ENCODE assay signal across 22 mouse cellular contexts in genomic region chr1:40027116-40027620, GRCm38 (mm10). TPM values are rescaled to one million over a fixed set of nuclear protein-coding genes. Genes with fewer than 3 reads are reported as not detected.
A peak's percentile ranks its signal among the peaks of the same experiment; 100 is the strongest.
DNase-seq lines count a peak whose midpoint lies in the region; ATAC-seq and TF ChIP-seq lines count a peak whose summit lies in the region.
"Had no signal": no experiment of that assay in that cellular context is flagged by ENCODE, and none has a peak within 500 bp of the region (broad histone marks: within the 10 kb centered on the region; RNA-seq: fewer than 3 reads in every experiment).

No protein-coding gene starts in this region.

- H3ac ChIP-seq in myocyte (ENCODE audit: control insufficient read depth, insufficient read length), result no peak overlapping the region

- WGBS in kidney, postnatal 0 days, result 76% methylated on average over 7 of the region's 7 CpGs
- 86% methylated on average over 7 of the region's 7 CpGs for WGBS in midbrain, postnatal 0 days
- WGBS in midbrain, embryonic 14.5 days, result 92% methylated on average over 7 of the region's 7 CpGs

- no peaks in the 10 kb centered on the region for H3K79me2 ChIP-seq in myocyte (ENCODE audit: control insufficient read depth, insufficient read depth)

- H3K9ac ChIP-seq in kidney, postnatal 0 days (ENCODE audit: low read depth, low read length), result no peak overlapping the region
- no peak overlapping the region for H3K9ac ChIP-seq in midbrain, postnatal 0 days (replicated peaks; ENCODE audit: low read length, poor library complexity, severe bottlenecking)
- no peak overlapping the region for H3K9ac ChIP-seq in midbrain, embryonic 14.5 days (replicated peaks; ENCODE audit: low read length)
- H3K9ac ChIP-seq: forebrain, embryonic 15.5 days; heart, embryonic 15.5 days; hindbrain, embryonic 13.5 days had no signal

- no peak overlapping the region for H3K4me2 ChIP-seq in kidney, postnatal 0 days (ENCODE audit: low read length)
- H3K4me2 ChIP-seq in midbrain, postnatal 0 days (ENCODE audit: low read depth, low read length, poor library complexity, severe bottlenecking), result no peak overlapping the region
- no peak overlapping the region for H3K4me2 ChIP-seq in midbrain, embryonic 14.5 days (ENCODE audit: low read length)
- no peak overlapping the region for H3K4me2 ChIP-seq in myocyte (ENCODE audit: low read depth)
- H3K4me2 ChIP-seq: forebrain, embryonic 15.5 days; heart, embryonic 11.5 days; heart, embryonic 15.5 days; hindbrain, embryonic 13.5 days had no signal

- no peaks in the 10 kb centered on the region for H3K4me1 ChIP-seq in kidney, postnatal 0 days (replicated peaks; ENCODE audit: insufficient read depth, low read length)
- no peaks in the 10 kb centered on the region for H3K4me1 ChIP-seq in midbrain, postnatal 0 days (ENCODE audit: insufficient read depth, low read length)
- no peaks in the 10 kb centered on the region for H3K4me1 ChIP-seq in midbrain, embryonic 14.5 days (ENCODE audit: control insufficient read depth, insufficient read depth, low read length)
- H3K4me1 ChIP-seq: forebrain, embryonic 15.5 days; heart, embryonic 15.5 days; hindbrain, embryonic 13.5 days had no signal

- H3K27me3 ChIP-seq in kidney, postnatal 0 days (ENCODE audit: insufficient read depth, low read length), result no peaks in the 10 kb centered on the region
- H3K27me3 ChIP-seq in midbrain, postnatal 0 days (ENCODE audit: insufficient read depth, low read length), result no peaks in the 10 kb centered on the region
- no peaks in the 10 kb centered on the region for H3K27me3 ChIP-seq in midbrain, embryonic 14.5 days (ENCODE audit: control insufficient read depth, insufficient read depth, low read length)
- no peaks in the 10 kb centered on the region for H3K27me3 ChIP-seq in myocyte (ENCODE audit: control insufficient read depth, insufficient read depth, insufficient read length)
- H3K27me3 ChIP-seq: CH12.LX; forebrain, embryonic 15.5 days; heart, embryonic 15.5 days; hindbrain, embryonic 13.5 days; Patski had no signal

- no peak overlapping the region for H3K27ac ChIP-seq in kidney, postnatal 0 days
- H3K27ac ChIP-seq in midbrain, postnatal 0 days (ENCODE audit: low read depth, low read length), result no peak overlapping the region
- H3K27ac ChIP-seq in midbrain, embryonic 14.5 days (replicated peaks; ENCODE audit: low read depth, low read length), result no peak overlapping the region
- H3K27ac ChIP-seq: forebrain, embryonic 15.5 days; heart, embryonic 15.5 days; hindbrain, embryonic 13.5 days had no signal

- TF ChIP-seq POLR2A in myocyte (IDR thresholded peaks at IDR 0.05; ENCODE audit: insufficient read length, low read depth), result no peak

- no peak for TF ChIP-seq CTCF in kidney, postnatal 0 days (IDR thresholded peaks at IDR 0.05; ENCODE audit: low read depth)
- TF ChIP-seq CTCF in midbrain, postnatal 0 days (IDR thresholded peaks at IDR 0.05), result no peak

- H3K9me3 ChIP-seq in kidney, postnatal 0 days (replicated peaks; ENCODE audit: low read length), result no peaks in the 10 kb centered on the region
- no peaks in the 10 kb centered on the region for H3K9me3 ChIP-seq in midbrain, postnatal 0 days (ENCODE audit: low read length)
- H3K9me3 ChIP-seq in midbrain, embryonic 14.5 days (ENCODE audit: control insufficient read depth, low read length), result no peaks in the 10 kb centered on the region
- H3K9me3 ChIP-seq: forebrain, embryonic 15.5 days; heart, embryonic 15.5 days; hindbrain, embryonic 13.5 days had no signal

- H3K4me3 ChIP-seq in kidney, postnatal 0 days (replicated peaks; ENCODE audit: low read depth, low read length), result no peak overlapping the region
- no peak overlapping the region for H3K4me3 ChIP-seq in midbrain, postnatal 0 days (ENCODE audit: low read depth, low read length)
- no peak overlapping the region for H3K4me3 ChIP-seq in midbrain, embryonic 14.5 days (replicated peaks; ENCODE audit: low read depth, low read length)
- H3K4me3 ChIP-seq in myocyte, result no peak overlapping the region
- H3K4me3 ChIP-seq: forebrain, embryonic 15.5 days; heart, embryonic 15.5 days; hindbrain, embryonic 13.5 days had no signal

- DNase-seq in heart, adult 11 months, result peak; percentile 87
- DNase-seq in heart, adult 9 months (ENCODE audit: low spot score in 2 of 2), result no peak
- no peak for DNase-seq in kidney, postnatal 0 days (ENCODE audit: low spot score)
- no peak for DNase-seq in kidney, adult 9 months
- no peak for DNase-seq in midbrain, postnatal 0 days (ENCODE audit: low spot score)
- no peak for DNase-seq in midbrain, embryonic 14.5 days
- DNase-seq in embryo, embryonic 9.5 days (ENCODE audit: extremely low spot score), result no peak
- DNase-seq: adrenal gland, postnatal 14 days; cerebellum, adult 11-12 months; cerebellum, adult 9-10 months; cerebellum, postnatal 25 days; gastrocnemius, postnatal 36 days; heart, adult 18-20 months; heart, postnatal 14 days had no signal

- peaks cover 42% of the 10 kb centered on the region for H3K36me3 ChIP-seq in kidney, postnatal 0 days (ENCODE audit: insufficient read depth, low read length)
- peaks cover 35% of the 10 kb centered on the region for H3K36me3 ChIP-seq in midbrain, postnatal 0 days (ENCODE audit: insufficient read depth, low read length)
- H3K36me3 ChIP-seq in midbrain, embryonic 14.5 days (ENCODE audit: control insufficient read depth, insufficient read depth, low read length), result peaks cover 62% of the 10 kb centered on the region
- H3K36me3 ChIP-seq in myocyte (ENCODE audit: control insufficient read depth, insufficient read depth), result peaks cover 41% of the 10 kb centered on the region

- 0 out of 2 replicates have a peak, but pooled peaks have one; percentile 20 for ATAC-seq in kidney, postnatal 0 days (replicated peaks; ENCODE audit: low FRiP score, low read depth)
- peak; percentile 17; the same call in 1 of the 2 replicates for ATAC-seq in midbrain, postnatal 0 days (ENCODE audit: low FRiP score)
- ATAC-seq in midbrain, embryonic 14.5 days (ENCODE audit: low FRiP score, low TSS enrichment), result no peak
- ATAC-seq: activated CD4-positive, CD25-positive, alpha-beta regulatory T cell, adult 4 months; forebrain, embryonic 15.5 days; Patski had no signal

TF ChIP-seq in myocyte, 11 proteins besides CTCF, POLR2A, EP300 and RAD21:
- TF ChIP-seq MYOG (IDR thresholded peaks at IDR 0.05; ENCODE audit: control insufficient read depth in 1 of 3, insufficient read depth in 1 of 3, insufficient read length in 2 of 3, low read depth in 2 of 3) (no peak), POLR2AphosphoS2 (IDR thresholded peaks at IDR 0.05; ENCODE audit: insufficient read length, low read depth) (peak; percentile 6)

RNA-seq across cellular contexts. Expression of gene Il1r2, which starts 46.7 kb away (rescaled TPM):
- 0.99 and 1.6 TPM in 2 replicates for polyA plus RNA-seq in kidney, postnatal 0 days (2015; fragmentation: Nextera tagmentation; extraction: Ambion mirVana)
- not detected in 2 replicates for total RNA-seq in midbrain, postnatal 0 days (2014; rRNA removed)
- polyA plus RNA-seq in midbrain, postnatal 0 days (2015; fragmentation: Nextera tagmentation; extraction: Ambion mirVana), result 0.35 and 0.83 TPM in 2 replicates
- polyA plus RNA-seq in midbrain, embryonic 14.5 days (2014; fragmentation: Nextera tagmentation; extraction: Ambion mirVana), result 0.22 and 0.45 TPM in 2 replicates
- polyA plus RNA-seq in myocyte (2012; fragmentation: generic; extraction: Trizol), result 0.10 TPM
- total RNA-seq: heart, adult 18-20 months had no signal
